Mouse (Mus musculus) forebrain, postnatal 0 days (tissue): ENCODE results near the gene Farsa. TPM values are rescaled to one million over a fixed set of nuclear protein-coding genes. Genes with fewer than 3 reads are reported as not detected.
"Not testable (repeated sequence)": the region's sequence is repeated elsewhere in the genome, so short reads cannot be mapped to it uniquely, and the experiment has no call there.

Source experiments
- ATAC-seq: fragments of 200-750 bp; cut with Nextera tagmentation; 2 replicates; pipeline ENCODE4 v1.8.0; 2017; ENCODE audit warnings: mild to moderate bottlenecking, moderate library complexity
- DNase-seq: peaks from one replicate; pipeline ENCODE4 v3.0.0-alpha.2; 2015
- H3K27ac ChIP-seq: fragments of 300-500 bp; sonication (generic); 2 replicates; pipeline ENCODE4 v1.5.1; 2014; ENCODE audit warnings: low read depth, mild to moderate bottlenecking, antibody characterized with exemption, low read length, moderate library complexity, mixed read lengths
- H3K27me3 ChIP-seq: fragments of 300-500 bp; sonication (generic); 2 replicates; pipeline ENCODE4 v1.6.1; 2014; ENCODE audit warnings: mild to moderate bottlenecking, low read length, mixed read lengths; ENCODE audit not compliant: insufficient read depth
- H3K36me3 ChIP-seq: fragments of 300-500 bp; sonication (generic); 2 replicates; pipeline ENCODE4 v1.6.1; 2014; ENCODE audit warnings: mild to moderate bottlenecking, moderate library complexity; ENCODE audit not compliant: insufficient read depth
- H3K4me1 ChIP-seq: fragments of 300-500 bp; sonication (generic); 2 replicates; pipeline ENCODE4 v1.6.1; 2014; ENCODE audit warnings: antibody characterized with exemption; ENCODE audit not compliant: insufficient read depth
- H3K4me2 ChIP-seq: fragments of 300-500 bp; sonication (generic); 2 replicates; pipeline ENCODE4 v1.6.1; 2014; ENCODE audit warnings: low read depth, mild to moderate bottlenecking, moderate library complexity
- H3K4me3 ChIP-seq: fragments of 300-500 bp; sonication (generic); 2 replicates; pipeline ENCODE4 v1.5.1; 2014; ENCODE audit warnings: low read depth, low read length, mixed read lengths
- H3K9ac ChIP-seq: fragments of 300-500 bp; sonication (generic); 2 replicates; pipeline ENCODE4 v1.6.1; 2014; ENCODE audit warnings: mild to moderate bottlenecking
- H3K9me3 ChIP-seq: fragments of 300-500 bp; sonication (generic); 2 replicates; pipeline ENCODE4 v1.6.1; 2016; ENCODE audit warnings: low read length
- CTCF ChIP-seq: sonication (generic); IDR thresholded peaks from 2 replicates; pipeline ENCODE4 v1.5.1; 2016; ENCODE audit warnings: antibody characterized with exemption, control low read depth, low read depth
- WGBS: fragments of 180-500 bp; shearing (Covaris S2); extraction: QIAGEN DNeasy Blood & Tissue Kit; methylation state at CpG from one replicate; pipeline ENCODE4 v1.1.7; 2014; 5-methylcytosine and 5-hydroxymethylcytosine counted together
- polyA plus RNA-seq: library from polyadenylated mRNA; unstranded; fragments of >200 nt; fragmentation: Nextera tagmentation; extraction: Ambion mirVana; gene quantifications from 2 replicates; pipeline ENCODE4 v1.2.1, GENCODE M21; 2015
- total RNA-seq: library from RNA; depleted of rRNA; stranded (reverse); fragments of >200 nt; gene quantifications from 2 replicates; pipeline ENCODE4 v1.2.3, GENCODE M21; 2014

Gene Farsa
- total and polyA plus RNA-seq, 2 experiments from 2014 or later: 77.1 to 100 TPM

DNA sequence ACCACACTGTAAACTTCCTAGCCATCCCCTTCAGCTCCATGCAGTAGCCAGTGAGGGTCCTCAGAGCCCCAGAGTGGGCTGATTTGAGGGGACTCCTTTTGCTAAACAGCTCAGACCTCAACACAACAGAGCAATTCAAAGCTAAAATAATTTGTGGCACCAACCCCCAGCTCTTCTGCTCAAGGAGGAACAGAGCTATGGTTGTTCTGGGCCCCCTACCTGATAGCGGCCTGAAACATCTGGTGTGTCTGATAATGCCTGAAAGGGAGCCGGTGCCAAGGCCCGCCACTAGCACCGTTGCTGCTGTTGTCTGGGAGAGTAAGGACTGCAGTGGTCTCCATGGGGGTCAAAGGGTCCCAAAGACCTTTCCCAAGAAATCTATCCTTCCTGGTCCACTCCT, 44.3 kb downstream of the Farsa start:
- Histone ChIP-seq H3K4me3 (no peak overlapping the region), H3K4me1 (peaks cover 5% of the 10 kb centered on the region; the same call in 1 of the 2 replicates), H3K4me2 (no peak overlapping the region), H3K36me3 (no peaks in the 10 kb centered on the region), H3K9me3 (no peaks in the 10 kb centered on the region), H3K27ac (no peak overlapping the region), H3K9ac (no peak overlapping the region), H3K27me3 (no peaks in the 10 kb centered on the region)
- ATAC-seq (no peak), DNase-seq (no peak)
- TF ChIP-seq CTCF: no peak
- WGBS: 81% methylated on average over 4 of the region's 4 CpGs

- Histone ChIP-seq H3K9me3 (no peaks in the 10 kb centered on the region), H3K4me3 (peak within 1 kb of the TSS; percentile 45), H3K27me3 (no peaks in the 10 kb centered on the region), H3K27ac (no peak within 1 kb of the TSS), H3K4me2 (peak within 1 kb of the TSS; percentile 97), H3K9ac (peak within 1 kb of the TSS; percentile 50), H3K36me3 (no peaks in the 10 kb centered on the region), H3K4me1 (peaks cover 5% of the 10 kb centered on the region; the same call in 1 of the 2 replicates)
- TF ChIP-seq CTCF: no peak
- ATAC-seq (no peak), DNase-seq (no peak)
- 71% methylated on average over 3 of the region's 3 CpGs for WGBS
Observed at GRCm38 (mm10) chr8:84901752-84902151, 45.0 kb downstream of the Farsa start, which contains the start of gene Klf1. Gene Klf1 (plus strand): TSS chr8:84901928.

GRCm38 (mm10) chr8:84902367-84902919, 45.7 kb downstream of the Farsa start:
- Histone ChIP-seq H3K4me1 (peaks cover 5% of the 10 kb centered on the region; the same call in 1 of the 2 replicates), H3K9ac (peak overlapping the region; percentile 50), H3K9me3 (no peaks in the 10 kb centered on the region), H3K4me3 (peak overlapping the region; percentile 45), H3K27ac (no peak overlapping the region), H3K4me2 (peak overlapping the region; percentile 97), H3K36me3 (no peaks in the 10 kb centered on the region), H3K27me3 (no peaks in the 10 kb centered on the region)
- DNase-seq (no peak), ATAC-seq (no peak; the same call in 1 of the 2 replicates)
- TF ChIP-seq CTCF: no peak
- WGBS: 4% methylated on average over 24 of the region's 24 CpGs

DNA sequence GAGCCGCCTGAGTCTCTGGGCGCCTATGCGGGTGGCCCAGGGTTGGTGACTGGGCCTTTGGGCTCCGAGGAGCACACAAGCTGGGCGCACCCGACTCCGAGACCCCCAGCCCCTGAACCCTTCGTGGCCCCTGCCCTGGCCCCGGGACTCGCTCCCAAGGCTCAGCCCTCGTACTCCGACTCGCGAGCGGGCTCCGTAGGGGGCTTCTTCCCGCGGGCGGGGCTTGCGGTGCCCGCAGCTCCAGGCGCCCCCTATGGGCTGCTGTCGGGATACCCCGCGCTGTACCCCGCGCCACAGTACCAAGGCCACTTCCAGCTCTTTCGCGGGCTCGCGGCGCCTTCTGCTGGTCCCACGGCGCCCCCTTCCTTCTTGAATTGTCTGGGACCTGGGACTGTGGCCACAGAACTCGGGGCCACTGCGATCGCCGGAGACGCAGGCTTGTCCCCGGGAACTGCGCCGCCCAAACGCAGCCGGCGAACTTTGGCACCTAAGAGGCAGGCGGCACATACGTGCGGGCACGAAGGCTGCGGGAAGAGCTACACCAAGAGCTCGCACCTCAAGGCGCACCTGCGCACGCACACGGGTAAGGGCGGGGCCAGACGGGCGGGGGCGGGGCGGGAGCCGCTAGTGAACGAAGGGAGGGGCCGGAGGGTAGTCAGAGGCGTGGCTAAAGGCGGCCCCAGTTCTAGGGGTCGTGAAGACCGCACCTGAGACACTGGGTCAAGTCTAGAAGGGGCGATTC, 46.3 kb downstream of the Farsa start:
- ATAC-seq (peak; percentile 93), DNase-seq (peak; percentile 89)
- Histone ChIP-seq H3K36me3 (no peaks in the 10 kb centered on the region), H3K4me2 (peak overlapping the region; percentile 97), H3K27me3 (no peaks in the 10 kb centered on the region), H3K4me1 (peaks cover 5% of the 10 kb centered on the region; the same call in 1 of the 2 replicates), H3K27ac (no peak overlapping the region), H3K9me3 (no peaks in the 10 kb centered on the region), H3K4me3 (peak overlapping the region; percentile 45), H3K9ac (peak overlapping the region; percentile 50)
- peak; percentile 86 for TF ChIP-seq CTCF
- 2% methylated on average over 67 of the region's 68 CpGs for WGBS

GRCm38 (mm10) chr8:84904351-84904750, 47.6 kb downstream of the Farsa start:
- H3K4me1 ChIP-seq: peaks cover 5% of the 10 kb centered on the region; the same call in 1 of the 2 replicates
- no peak for ATAC-seq
- TF ChIP-seq CTCF: no peak
- no peak overlapping the region for H3K27ac ChIP-seq
- no peak overlapping the region for H3K4me3 ChIP-seq
- WGBS: 90% methylated on average over 7 of the region's 7 CpGs
- H3K9me3 ChIP-seq: no peaks in the 10 kb centered on the region
- DNase-seq: no peak
- H3K27me3 ChIP-seq: no peaks in the 10 kb centered on the region; the same call in 1 of the 2 replicates
- no peaks in the 10 kb centered on the region; the same call in 1 of the 2 replicates for H3K36me3 ChIP-seq
- no peak overlapping the region for H3K4me2 ChIP-seq
- no peak overlapping the region for H3K9ac ChIP-seq

- Histone ChIP-seq H3K4me1 (peaks cover 5% of the 10 kb centered on the region; the same call in 1 of the 2 replicates), H3K4me2 (no peak overlapping the region), H3K27me3 (no peaks in the 10 kb centered on the region; the same call in 1 of the 2 replicates), H3K36me3 (peaks cover 19% of the 10 kb centered on the region), H3K9ac (no peak overlapping the region), H3K27ac (no peak overlapping the region), H3K4me3 (no peak overlapping the region), H3K9me3 (no peaks in the 10 kb centered on the region)
- TF ChIP-seq CTCF: no peak
- DNase-seq: no peak
- no peak for ATAC-seq
- WGBS: 95% methylated on average over 9 of the region's 9 CpGs
Observed at GRCm38 (mm10) chr8:84907037-84907436, 50.2 kb downstream of the Farsa start.

DNA sequence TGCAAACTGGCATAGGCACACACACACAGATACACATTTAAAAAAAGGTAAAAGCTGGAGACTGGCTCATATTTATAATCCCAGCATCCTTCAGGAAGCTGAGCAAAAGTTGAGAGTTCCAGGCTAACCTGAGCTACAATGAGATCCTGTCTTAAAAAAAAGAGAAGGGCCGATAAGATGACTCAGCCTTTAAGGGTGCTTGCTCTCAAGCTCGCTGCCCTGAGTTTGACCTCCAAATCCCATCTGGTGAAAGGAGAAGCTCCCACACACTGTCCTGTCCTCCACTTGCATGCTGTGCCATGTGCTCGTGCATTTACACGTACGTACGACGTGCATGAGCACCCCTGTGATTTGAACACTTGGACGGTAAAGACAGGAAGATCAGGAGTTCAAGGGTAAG, 50.7 kb downstream of the Farsa start:
- Histone ChIP-seq H3K27ac (no peak overlapping the region), H3K9ac (no peak overlapping the region), H3K4me2 (no peak overlapping the region), H3K9me3 (no peaks in the 10 kb centered on the region), H3K27me3 (no peaks in the 10 kb centered on the region; the same call in 1 of the 2 replicates), H3K36me3 (peaks cover 24% of the 10 kb centered on the region), H3K4me1 (peaks cover 5% of the 10 kb centered on the region; the same call in 1 of the 2 replicates), H3K4me3 (no peak overlapping the region)
- 78% methylated on average over 8 of the region's 8 CpGs for WGBS
- ATAC-seq: no peak
- DNase-seq: no peak
- no peak for TF ChIP-seq CTCF

- not testable (repeated sequence) for H3K27ac ChIP-seq, H3K9me3 ChIP-seq, H3K9ac ChIP-seq, H3K27me3 ChIP-seq, ATAC-seq, DNase-seq, H3K4me1 ChIP-seq, H3K4me3 ChIP-seq
- H3K4me2 ChIP-seq: peak overlapping the region; percentile 59
- peaks cover 29% of the 10 kb centered on the region for H3K36me3 ChIP-seq
- WGBS: 31% methylated on average over 6 of the region's 7 CpGs
Observed at GRCm38 (mm10) chr8:84907979-84908378, 51.2 kb downstream of the Farsa start.
